Mouse (Mus musculus) thymus, adult 2 months (tissue): ENCODE results near the gene Fank1.

ENCODE experiments used
- CTCF ChIP-seq: fragments of 200-500 bp; IDR thresholded peaks from 2 replicates; pipeline ENCODE4 v1.5.1; 2012; ENCODE audit warnings: mild to moderate bottlenecking, control low read depth, low read length, moderate library complexity, borderline replicate concordance; ENCODE audit not compliant: control insufficient read depth, poor library complexity, insufficient read depth; ENCODE audit errors: extremely low read depth
- POLR2A ChIP-seq: fragments of 200-500 bp; IDR thresholded peaks from 2 replicates; pipeline ENCODE4 v1.6.1; 2012; ENCODE audit warnings: mild to moderate bottlenecking, low read length, control low read depth, moderate library complexity; ENCODE audit not compliant: control insufficient read depth, poor library complexity, insufficient read depth; ENCODE audit errors: extremely low read depth

DNA sequence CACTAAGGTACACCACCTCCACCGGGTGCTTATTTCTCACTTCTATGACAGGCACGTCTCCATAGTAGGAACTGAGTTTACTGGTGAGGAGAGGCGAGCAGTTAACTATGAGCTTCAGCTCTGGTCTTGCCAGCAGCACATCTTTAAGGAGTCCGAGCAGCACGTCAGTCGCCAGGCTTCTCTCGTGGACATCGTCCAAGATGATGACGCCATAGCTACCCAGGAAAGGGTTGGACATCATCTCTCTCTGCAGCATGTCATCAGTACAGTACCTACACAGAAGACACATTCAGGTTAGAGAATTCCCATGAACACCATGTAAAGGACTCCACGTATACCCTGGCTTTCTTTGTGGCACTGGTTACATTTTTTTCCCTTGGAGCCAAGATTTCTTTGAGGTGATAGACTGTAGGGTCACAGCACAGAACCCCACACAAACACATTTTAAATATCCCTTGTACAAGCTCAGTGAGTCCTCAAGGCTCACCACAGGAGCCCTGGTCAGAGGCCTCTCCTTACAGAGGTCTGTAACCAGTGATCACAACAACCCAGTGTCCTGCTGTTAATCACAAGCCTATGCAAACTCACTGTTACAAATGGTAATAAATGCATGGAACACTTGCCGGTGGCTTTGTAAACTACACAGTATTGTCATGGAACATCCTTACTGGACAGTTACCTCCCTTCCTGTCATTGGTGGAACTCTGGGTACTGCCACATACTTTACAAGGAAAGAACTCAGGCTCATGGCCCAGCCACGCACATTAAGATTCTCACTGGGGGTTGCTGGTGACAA, 33.9 kb upstream of the Fank1 start:
- TF ChIP-seq CTCF (no peak), POLR2A (no peak)
